Mouse (Mus musculus): ENCODE measurements around the gene Kctd17. TPM values are rescaled to one million over a fixed set of nuclear protein-coding genes. Genes with fewer than 3 reads are reported as not detected.

Gene Kctd17
- total RNA-seq, 2 experiments from 2014 or later: 257 to 260 TPM

DNA sequence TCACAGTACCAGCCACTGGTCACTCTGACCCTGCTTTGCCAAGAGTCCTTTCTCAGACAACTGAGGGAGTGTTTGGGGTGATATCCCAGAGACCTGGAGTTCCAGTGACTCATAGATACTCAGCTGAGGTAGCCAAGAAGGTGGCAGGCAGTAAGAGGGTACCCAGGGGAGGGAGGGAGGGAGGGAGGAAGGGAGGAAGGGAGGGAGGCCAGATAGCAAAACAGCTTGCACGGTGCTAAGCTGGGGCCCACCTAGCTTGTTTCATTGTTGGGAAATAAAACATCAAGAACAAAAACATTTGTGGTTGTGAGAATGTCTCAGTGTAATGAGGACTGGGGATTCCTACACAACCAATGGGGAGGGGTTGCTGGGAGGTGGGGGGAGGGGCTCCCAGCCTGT lies 14.6 kb upstream of the Kctd17 start:
- DNase-seq (ENCODE audit: extremely low spot score in 1 of 2, low spot score in 1 of 2): no peak

- DNase-seq (ENCODE audit: extremely low spot score in 1 of 2, low spot score in 1 of 2): no peak
Observed at GRCm38 (mm10) chr15:78414157-78414556, 14.2 kb upstream of the Kctd17 start.

GRCm38 (mm10) chr15:78416937-78417336 lies 11.4 kb upstream of the Kctd17 start:
- no peak for DNase-seq (ENCODE audit: extremely low spot score in 1 of 2, low spot score in 1 of 2)

- no peak for DNase-seq (ENCODE audit: extremely low spot score in 1 of 2, low spot score in 1 of 2)
Observed at GRCm38 (mm10) chr15:78420395-78420794, 8.0 kb upstream of the Kctd17 start.

DNA sequence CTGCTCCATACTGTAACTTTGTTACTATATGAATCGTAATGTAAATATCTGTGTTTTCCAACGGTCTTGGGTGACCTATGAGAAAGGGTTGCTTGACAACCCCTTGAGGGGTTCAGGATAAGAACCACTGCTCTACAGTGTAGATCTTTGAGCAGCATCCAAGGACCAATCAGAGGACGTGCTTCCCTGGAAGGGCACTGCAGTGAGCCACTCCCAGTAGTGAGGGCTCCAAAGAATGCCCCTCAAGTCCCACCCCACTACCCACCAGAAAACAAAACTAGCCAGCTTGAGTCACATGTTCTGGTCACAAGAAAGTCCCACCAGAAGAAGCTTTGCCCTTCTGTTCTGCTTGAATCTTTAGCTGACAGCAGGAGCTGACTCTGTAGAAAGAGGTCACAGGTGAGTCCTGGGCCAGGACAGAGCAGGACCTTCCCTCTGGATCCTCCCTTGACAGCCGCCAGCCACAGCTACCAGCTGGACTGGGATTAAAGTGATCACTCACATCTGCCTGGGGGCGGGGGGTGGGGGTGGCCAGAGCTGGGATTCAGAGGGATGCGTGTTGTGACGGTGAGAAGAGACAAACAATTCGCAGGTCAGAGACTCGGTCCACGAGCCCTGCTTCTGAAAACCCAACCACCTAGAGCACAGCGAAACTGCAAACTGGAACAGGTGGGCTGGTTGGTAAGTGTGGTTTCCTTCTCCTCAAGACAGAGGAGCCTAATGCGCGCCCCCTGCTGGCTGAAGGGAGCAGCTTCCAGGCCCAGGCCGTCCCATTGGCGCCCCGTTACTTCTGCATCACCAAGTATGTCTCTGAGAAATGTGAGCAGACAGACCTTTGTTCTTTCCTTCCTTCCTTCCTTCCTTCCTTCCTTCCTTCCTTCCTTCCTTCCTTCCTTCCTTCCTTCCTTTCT lies 6.1 kb upstream of the Kctd17 start:
- DNase-seq (ENCODE audit: extremely low spot score in 1 of 2, low spot score in 1 of 2): peak; percentile 78 to 92

GRCm38 (mm10) chr15:78424507-78424906 lies 3.9 kb upstream of the Kctd17 start:
- no peak for DNase-seq (ENCODE audit: extremely low spot score in 1 of 2, low spot score in 1 of 2)

- no peak for DNase-seq (ENCODE audit: extremely low spot score in 1 of 2, low spot score in 1 of 2)
Observed at GRCm38 (mm10) chr15:78425230-78425629, 3.1 kb upstream of the Kctd17 start.

DNA sequence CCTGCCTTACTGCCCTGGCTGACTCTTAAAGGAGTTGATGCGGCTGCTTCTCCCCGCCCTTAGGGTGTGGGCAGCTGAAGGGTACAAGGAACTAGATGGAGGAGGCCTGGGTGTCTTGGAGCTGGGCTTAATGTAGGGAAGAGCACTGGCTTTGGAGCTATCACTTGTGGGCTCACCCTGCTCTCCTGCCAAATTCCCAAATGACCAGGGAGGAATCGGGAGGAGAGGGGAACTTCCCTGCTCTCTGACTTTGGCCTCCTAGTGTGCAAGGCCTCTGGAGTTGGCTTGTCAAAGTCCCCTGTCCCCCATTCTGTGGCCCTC lies 735 bp downstream of the Kctd17 start:
- DNase-seq (ENCODE audit: extremely low spot score in 1 of 2, low spot score in 1 of 2): no peak

GRCm38 (mm10) chr15:78429871-78430622 lies 1.7 kb downstream of the Kctd17 start:
- no peak for DNase-seq (ENCODE audit: extremely low spot score in 1 of 2, low spot score in 1 of 2)

- DNase-seq (ENCODE audit: extremely low spot score in 1 of 2, low spot score in 1 of 2): no peak
Observed at GRCm38 (mm10) chr15:78430874-78431273, 2.5 kb downstream of the Kctd17 start.

GRCm38 (mm10) chr15:78431541-78432121 lies 3.3 kb downstream of the Kctd17 start:
- DNase-seq (ENCODE audit: extremely low spot score in 1 of 2, low spot score in 1 of 2): no peak

DNA sequence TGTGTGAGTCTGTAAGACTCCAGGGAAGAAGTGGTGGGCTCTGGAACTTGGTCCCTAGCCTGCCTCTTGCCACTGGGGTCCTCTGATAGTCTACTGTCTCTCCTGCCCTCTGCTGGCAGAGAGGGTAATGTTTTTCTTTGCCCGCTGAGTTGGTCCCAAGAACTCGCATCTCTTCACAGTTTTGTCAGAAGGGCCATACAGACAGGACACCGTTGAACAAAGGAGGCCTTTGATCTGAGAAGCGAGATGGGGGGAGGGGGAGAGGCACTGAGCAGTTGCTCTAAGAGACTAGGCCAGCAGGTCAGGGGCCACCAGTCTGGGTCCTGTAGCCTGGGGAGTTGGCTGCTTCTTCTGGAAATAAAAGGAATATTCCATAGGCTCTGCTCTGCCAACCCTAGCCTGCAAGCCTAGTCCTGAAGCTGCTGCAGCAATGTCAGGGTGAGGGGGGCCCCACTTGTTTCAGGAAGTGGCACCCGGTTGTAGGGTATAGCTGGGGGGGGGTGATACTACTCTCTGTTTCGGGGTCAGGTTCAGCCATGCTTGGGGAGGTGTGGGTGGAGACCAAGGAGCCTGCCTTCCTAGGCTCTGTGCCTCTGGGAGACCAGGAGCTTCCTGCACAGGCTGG lies 6.6 kb downstream of the Kctd17 start:
- DNase-seq (ENCODE audit: extremely low spot score in 1 of 2, low spot score in 1 of 2): peak; percentile 54 to 62

GRCm38 (mm10) chr15:78435681-78436080 lies 7.3 kb downstream of the Kctd17 start:
- no peak for DNase-seq (ENCODE audit: extremely low spot score in 1 of 2, low spot score in 1 of 2)

DNA sequence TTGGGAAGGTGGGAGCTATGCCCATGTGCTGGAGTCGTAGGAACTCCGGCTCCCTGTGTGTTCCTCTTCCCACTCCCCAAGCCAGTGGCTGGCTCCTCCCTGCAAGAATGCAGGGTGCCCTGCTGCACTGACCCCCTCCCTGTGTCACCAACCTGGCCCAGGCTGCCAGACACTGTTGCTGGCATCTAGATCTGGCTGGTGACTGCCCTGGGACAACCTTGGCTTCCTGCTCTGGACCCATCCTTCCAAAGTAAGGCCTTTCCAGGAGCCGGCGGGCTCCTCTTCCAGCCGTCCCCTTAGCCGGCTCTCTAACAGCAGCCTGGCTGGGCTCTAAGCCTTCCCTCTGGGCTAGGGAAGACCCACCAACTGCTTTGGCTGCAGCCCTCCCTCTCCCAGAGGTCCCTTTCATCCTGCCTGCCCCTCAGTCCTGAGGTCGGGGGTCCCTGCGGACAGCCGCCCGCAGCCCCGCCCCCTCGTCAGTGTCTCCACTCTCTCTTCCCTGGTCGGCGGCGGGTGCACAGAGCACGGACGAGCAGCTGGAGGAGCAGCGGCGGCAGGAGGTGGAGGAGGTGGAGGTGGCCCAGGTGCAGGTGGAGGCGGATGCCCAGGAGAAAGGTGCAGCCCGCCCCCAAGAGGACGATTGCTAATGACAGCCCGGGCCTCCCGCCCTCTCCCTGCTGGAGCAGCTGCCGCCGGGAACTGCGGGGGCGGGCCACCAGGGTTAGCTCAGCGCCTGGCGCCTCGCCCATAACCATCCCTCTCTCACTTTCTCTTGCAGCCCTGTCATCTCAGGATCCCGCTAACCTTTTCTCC lies 8.2 kb downstream of the Kctd17 start:
- peak; percentile 80 to 81 for DNase-seq (ENCODE audit: extremely low spot score in 1 of 2, low spot score in 1 of 2)

GRCm38 (mm10) chr15:78437237-78438017 lies 9.1 kb downstream of the Kctd17 start:
- DNase-seq (ENCODE audit: extremely low spot score in 1 of 2, low spot score in 1 of 2): no peak

GRCm38 (mm10) chr15:78438018-78438394 lies 9.6 kb downstream of the Kctd17 start:
- DNase-seq (ENCODE audit: extremely low spot score in 1 of 2, low spot score in 1 of 2): no peak

- DNase-seq (ENCODE audit: extremely low spot score in 1 of 2, low spot score in 1 of 2): no peak
Observed at GRCm38 (mm10) chr15:78438505-78438904, 10.1 kb downstream of the Kctd17 start.

DNA sequence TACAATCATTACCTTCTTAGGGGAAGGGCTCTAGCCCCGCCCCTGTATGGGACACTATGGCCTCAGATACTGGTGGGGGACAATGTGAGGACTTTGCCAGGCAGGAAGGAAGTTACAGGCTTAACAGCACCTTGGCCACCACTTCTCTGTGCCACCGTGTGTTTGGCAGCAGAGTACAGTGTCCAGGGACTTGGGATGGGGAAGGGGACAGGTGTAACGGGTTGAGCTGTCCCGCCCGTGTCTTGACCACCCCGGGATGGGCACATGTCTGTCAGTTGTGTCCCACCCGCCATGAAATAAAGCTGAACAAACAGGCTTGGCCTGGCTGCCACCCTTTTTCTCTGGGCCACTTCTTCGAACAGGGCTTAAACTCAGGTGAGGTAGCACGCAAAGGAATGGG lies 10.6 kb downstream of the Kctd17 start:
- DNase-seq (ENCODE audit: extremely low spot score in 1 of 2, low spot score in 1 of 2): no peak

DNA sequence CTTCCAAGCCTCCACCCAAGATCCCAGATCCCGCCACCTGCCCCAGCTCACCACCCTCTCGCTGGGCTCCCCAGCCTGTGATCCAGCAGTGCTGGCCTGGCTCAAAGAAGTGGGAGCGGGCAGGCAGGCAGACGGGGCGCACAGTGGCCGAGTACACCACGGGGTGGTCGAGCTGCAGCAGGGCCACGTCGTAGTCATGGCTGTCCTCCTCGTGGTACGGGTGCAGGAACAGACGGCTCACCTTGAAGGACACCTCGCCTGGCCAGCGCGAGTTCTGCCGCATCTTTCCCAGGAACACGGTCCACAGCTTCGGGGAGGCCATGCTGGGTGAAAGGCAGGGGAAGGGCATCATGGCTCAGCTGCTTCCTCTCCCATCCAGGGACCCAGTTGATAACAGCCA lies 13.9 kb downstream of the Kctd17 start:
- no peak for DNase-seq (ENCODE audit: extremely low spot score in 1 of 2, low spot score in 1 of 2)

Measured in layer of hippocampus, postnatal 25 days (tissue).